Mouse (Mus musculus): ENCODE data around the gene Ffar3.

GRCm38 (mm10) chr7:30820131-30820530, 35.8 kb downstream of the Ffar3 start:
- TF ChIP-seq CTCF (conservative IDR thresholded peaks at IDR 0.05; ENCODE audit: low read length) (no peak), NANOG (IDR thresholded peaks at IDR 0.05; ENCODE audit: borderline replicate concordance, low read length) (no peak), POU5F1 (IDR thresholded peaks at IDR 0.05; ENCODE audit: borderline replicate concordance, low read length) (no peak)

Measured in E14TG2a.4 (cell line).